ENCODE assay signal across 8 mouse cellular contexts in the genomic region with DNA sequence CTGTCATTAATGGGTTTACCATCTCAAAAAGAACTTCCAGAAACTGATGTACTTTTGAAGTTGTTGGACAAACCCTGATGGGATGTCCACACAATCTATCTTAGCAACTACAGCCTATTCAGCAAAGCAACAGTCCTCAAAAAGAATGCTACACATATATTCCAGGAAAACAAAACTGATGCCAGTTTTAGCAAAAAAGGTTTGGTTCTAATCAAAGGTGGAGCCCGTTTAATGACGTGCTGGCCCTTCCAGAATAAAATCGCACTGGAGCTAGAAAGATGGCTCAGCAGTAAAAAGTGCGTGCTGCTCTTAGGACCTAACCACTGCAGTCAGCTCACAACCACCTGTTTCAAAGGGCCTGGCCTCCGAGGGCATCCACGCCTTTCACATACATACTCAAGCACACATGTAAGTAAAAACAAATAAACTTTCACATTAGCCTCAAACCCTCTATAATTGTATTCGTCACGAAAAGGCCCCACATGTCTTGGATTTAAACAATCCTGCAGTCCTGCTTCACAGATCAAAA. TPM values are rescaled to one million over a fixed set of nuclear protein-coding genes. Genes with fewer than 3 reads are reported as not detected.
DNase-seq lines count a peak whose midpoint lies in the region; ATAC-seq and TF ChIP-seq lines count a peak whose summit lies in the region.

No protein-coding gene starts in this region.

- H3K4me1 ChIP-seq in testis, adult 2 months (ENCODE audit: control insufficient read depth, insufficient read depth, low read length), result peaks cover 16% of the 10 kb centered on the region
- peaks cover 13% of the 10 kb centered on the region; the same call in 1 of the 2 replicates for H3K4me1 ChIP-seq in forebrain, postnatal 0 days (ENCODE audit: insufficient read depth)
- H3K4me1 ChIP-seq in liver, embryonic 15.5 days (replicated peaks), result peaks cover 52% of the 10 kb centered on the region

- no peak for TF ChIP-seq CTCF in testis, adult 2 months (IDR thresholded peaks at IDR 0.05; ENCODE audit: control insufficient read depth, insufficient read depth, insufficient replicate concordance, low read depth, low read length)
- no peak for TF ChIP-seq CTCF in forebrain, postnatal 0 days (IDR thresholded peaks at IDR 0.05; ENCODE audit: low read depth)

- H3K36me3 ChIP-seq in testis, adult 2 months (ENCODE audit: control insufficient read depth, insufficient read depth, low read length), result no peaks in the 10 kb centered on the region; the same call in 1 of the 2 replicates
- H3K36me3 ChIP-seq in forebrain, postnatal 0 days (ENCODE audit: insufficient read depth), result peaks cover 7% of the 10 kb centered on the region; the same call in 1 of the 2 replicates
- peaks cover 21% of the 10 kb centered on the region for H3K36me3 ChIP-seq in liver, embryonic 15.5 days (replicated peaks)

- H3K9ac ChIP-seq in forebrain, postnatal 0 days, result peak overlapping the region; percentile 72; the same call in 1 of the 2 replicates
- peak overlapping the region; percentile 92; the same call in 1 of the 2 replicates for H3K9ac ChIP-seq in liver, embryonic 15.5 days

- H3K27me3 ChIP-seq in testis, adult 2 months (ENCODE audit: control insufficient read depth, insufficient read depth, low read length), result no peaks in the 10 kb centered on the region
- no peaks in the 10 kb centered on the region for H3K27me3 ChIP-seq in forebrain, postnatal 0 days (ENCODE audit: insufficient read depth, low read length)
- no peaks in the 10 kb centered on the region for H3K27me3 ChIP-seq in liver, embryonic 15.5 days

- DNase-seq in testis, postnatal 10 days (ENCODE audit: low spot score), result no peak
- no peak for DNase-seq in forebrain, postnatal 0 days
- DNase-seq in thymus, postnatal 4 days, result peak; percentile 38
- DNase-seq in left cerebral cortex, postnatal 36 days (ENCODE audit: low spot score in 2 of 2), result no peak
- DNase-seq in adrenal gland, postnatal 36 days, result no peak

- H3K9me3 ChIP-seq in forebrain, postnatal 0 days (ENCODE audit: low read length), result no peaks in the 10 kb centered on the region
- no peaks in the 10 kb centered on the region for H3K9me3 ChIP-seq in liver, embryonic 15.5 days (replicated peaks)

- H3K4me3 ChIP-seq in testis, adult 2 months (ENCODE audit: control insufficient read depth, low read depth, low read length), result peak overlapping the region; percentile 59
- peak overlapping the region; percentile 69 for H3K4me3 ChIP-seq in forebrain, postnatal 0 days (ENCODE audit: low read depth, low read length)
- peak overlapping the region; percentile 98 for H3K4me3 ChIP-seq in liver, embryonic 15.5 days (replicated peaks)

- no peak overlapping the region for H3K27ac ChIP-seq in testis, adult 2 months (ENCODE audit: control insufficient read depth, insufficient read depth, low read depth, low read length)
- H3K27ac ChIP-seq in forebrain, postnatal 0 days (ENCODE audit: low read depth, low read length), result no peak overlapping the region
- peak overlapping the region; percentile 42; the same call in 1 of the 2 replicates for H3K27ac ChIP-seq in liver, embryonic 15.5 days (replicated peaks)

- intact Hi-C loops in left cerebral cortex, postnatal 36 days (cut with DNase I), result no loop called here

- H3K4me2 ChIP-seq in forebrain, postnatal 0 days (ENCODE audit: low read depth), result peak overlapping the region; percentile 91
- peak overlapping the region; percentile 97 for H3K4me2 ChIP-seq in liver, embryonic 15.5 days

- ATAC-seq in forebrain, postnatal 0 days, result no peak
- no peak for ATAC-seq in liver, embryonic 15.5 days (ENCODE audit: insufficient read depth)
- no peak for ATAC-seq in granulocyte monocyte progenitor cell, adult 5-6 weeks (replicated peaks; ENCODE audit: poor library complexity, severe bottlenecking)

- no peak for TF ChIP-seq POLR2A in testis, adult 2 months (IDR thresholded peaks at IDR 0.05; ENCODE audit: control insufficient read depth, low read depth, low read length)

- WGBS in forebrain, postnatal 0 days, result 61% methylated on average over 8 of the region's 8 CpGs
- WGBS in liver, embryonic 15.5 days (ENCODE audit: insufficient replicate concordance), result 45% methylated on average over 8 of the region's 8 CpGs

RNA-seq across cellular contexts. Expression of a gene that starts 18.8 kb away (rescaled TPM):
- 6.6 and 8.9 TPM in 2 replicates for polyA plus RNA-seq in testis, adult 2 months (2012; rRNA removed)
- total RNA-seq in forebrain, postnatal 0 days (2014; rRNA removed), result 27.9 and 35.0 TPM in 2 replicates
- polyA plus RNA-seq in forebrain, postnatal 0 days (2015; fragmentation: Nextera tagmentation; extraction: Ambion mirVana), result 4.0 and 6.1 TPM in 2 replicates
- polyA plus RNA-seq in liver, embryonic 15.5 days (2015; fragmentation: Nextera tagmentation; extraction: Ambion mirVana), result 6.2 and 6.5 TPM in 2 replicates
- total RNA-seq in granulocyte monocyte progenitor cell, adult 5-6 weeks (2014; fragmentation: Nextera tagmentation), result 87.1 and 94.5 TPM in 2 replicates
- total RNA-seq in granulocyte monocyte progenitor cell, adult 5-6 weeks (2017), result 74.9 and 93.0 TPM in 2 replicates
- total RNA-seq in left cerebral cortex, postnatal 36 days (2021), result 10 to 100 TPM; 61.8 to 71.6 TPM
- total RNA-seq in adrenal gland, postnatal 36 days (2021), result 10 to 100 TPM; 89.6 to 92.1 TPM
